Comparison of ENCODE assay signal across 19 mouse cellular contexts in genomic region chr17:35251162-35251719, GRCm38 (mm10). TPM values are rescaled to one million over a fixed set of nuclear protein-coding genes. Genes with fewer than 3 reads are reported as not detected.
DNase-seq lines count a peak whose midpoint lies in the region; ATAC-seq and TF ChIP-seq lines count a peak whose summit lies in the region.
"Had no signal": no experiment of that assay in that cellular context is flagged by ENCODE, and none has a peak within 500 bp of the region (broad histone marks: within the 10 kb centered on the region; RNA-seq: fewer than 3 reads in every experiment).

No protein-coding gene starts in this region.

- TF ChIP-seq CTCF in liver, postnatal 0 days (IDR thresholded peaks at IDR 0.05; ENCODE audit: low read depth), result no peak

- DNase-seq in cerebellum, adult 9-11 months, result peak; percentile 27
- no peak for DNase-seq in cerebellum, postnatal 36 days
- DNase-seq in A20 (ENCODE audit: low read depth, low spot score), result peak; percentile 17
- peak; percentile 48 for DNase-seq in liver, postnatal 0 days
- peak; percentile 89 for DNase-seq in lung, postnatal 25 days (ENCODE audit: low spot score)
- no peak for DNase-seq in left cerebral cortex, adult 8-10 months (ENCODE audit: low spot score in 2 of 2)
- no peak for DNase-seq in forebrain, embryonic 11.5 days (ENCODE audit: low spot score)
- DNase-seq: adrenal gland, adult 8-10 months; cerebellum, postnatal 14 days; right cerebral cortex, postnatal 14 days; thymus, postnatal 4 days had no signal

- H3K27me3 ChIP-seq in liver, postnatal 0 days (ENCODE audit: insufficient read depth, low read length), result no peaks in the 10 kb centered on the region
- H3K27me3 ChIP-seq in hindbrain, embryonic 13.5 days, result no peaks in the 10 kb centered on the region
- no peaks in the 10 kb centered on the region for H3K27me3 ChIP-seq in forebrain, embryonic 11.5 days (ENCODE audit: control insufficient read depth, insufficient read depth, low read length)
- H3K27me3 ChIP-seq: embryonic facial prominence, embryonic 12.5 days; heart, embryonic 15.5 days had no signal

- no peak overlapping the region for H3K9ac ChIP-seq in liver, postnatal 0 days (replicated peaks)
- H3K9ac ChIP-seq in hindbrain, embryonic 13.5 days, result no peak overlapping the region
- H3K9ac ChIP-seq in forebrain, embryonic 11.5 days (ENCODE audit: low read length), result no peak overlapping the region
- H3K9ac ChIP-seq: embryonic facial prominence, embryonic 12.5 days; heart, embryonic 15.5 days had no signal

- H3K4me3 ChIP-seq in liver, postnatal 0 days (ENCODE audit: low read depth, low read length), result no peak overlapping the region
- no peak overlapping the region for H3K4me3 ChIP-seq in hindbrain, embryonic 13.5 days
- no peak overlapping the region for H3K4me3 ChIP-seq in forebrain, embryonic 11.5 days (ENCODE audit: low read depth, low read length)
- H3K4me3 ChIP-seq: embryonic facial prominence, embryonic 12.5 days; heart, embryonic 15.5 days had no signal

- no peaks in the 10 kb centered on the region for H3K9me3 ChIP-seq in liver, postnatal 0 days (ENCODE audit: low read length)
- H3K9me3 ChIP-seq in hindbrain, embryonic 13.5 days, result no peaks in the 10 kb centered on the region
- H3K9me3 ChIP-seq in forebrain, embryonic 11.5 days (ENCODE audit: control insufficient read depth, low read length), result no peaks in the 10 kb centered on the region
- H3K9me3 ChIP-seq: embryonic facial prominence, embryonic 12.5 days; heart, embryonic 15.5 days; midbrain, embryonic 10.5 days had no signal

- H3K4me2 ChIP-seq in liver, postnatal 0 days (ENCODE audit: low read depth, low read length), result no peak overlapping the region
- no peak overlapping the region for H3K4me2 ChIP-seq in hindbrain, embryonic 13.5 days
- H3K4me2 ChIP-seq in forebrain, embryonic 11.5 days (ENCODE audit: low read depth, low read length, severe bottlenecking), result no peak overlapping the region
- H3K4me2 ChIP-seq: embryonic facial prominence, embryonic 12.5 days; heart, embryonic 15.5 days had no signal

- H3K36me3 ChIP-seq in liver, postnatal 0 days (replicated peaks; ENCODE audit: insufficient read depth, low read length), result peaks cover 78% of the 10 kb centered on the region
- H3K36me3 ChIP-seq in hindbrain, embryonic 13.5 days, result peaks cover 84% of the 10 kb centered on the region
- peaks cover 58% of the 10 kb centered on the region for H3K36me3 ChIP-seq in forebrain, embryonic 11.5 days (ENCODE audit: control insufficient read depth, insufficient read depth, low read length)

- TF ChIP-seq EP300 in liver, postnatal 0 days (IDR thresholded peaks at IDR 0.05; ENCODE audit: low read depth), result no peak

- 0 out of 2 replicates have a peak overlapping the region, but pooled peaks have one; percentile 22 for H3K27ac ChIP-seq in liver, postnatal 0 days (ENCODE audit: low read depth)
- H3K27ac ChIP-seq in hindbrain, embryonic 13.5 days, result no peak overlapping the region
- no peak overlapping the region for H3K27ac ChIP-seq in forebrain, embryonic 11.5 days (ENCODE audit: low read depth, low read length)
- H3K27ac ChIP-seq: embryonic facial prominence, embryonic 12.5 days; heart, embryonic 15.5 days; midbrain, embryonic 10.5 days had no signal

- 74% methylated on average over 15 of the region's 15 CpGs for WGBS in liver, postnatal 0 days (ENCODE audit: insufficient replicate concordance)
- WGBS in hindbrain, embryonic 13.5 days, result 87% methylated on average over 15 of the region's 15 CpGs
- 89% methylated on average over 15 of the region's 15 CpGs for whole genome bisulfite sequencing in forebrain, embryonic 11.5 days

- peak; percentile 76 for ATAC-seq in liver, postnatal 0 days
- ATAC-seq in hindbrain, embryonic 13.5 days (ENCODE audit: low FRiP score), result no peak
- ATAC-seq in forebrain, embryonic 11.5 days (replicated peaks; ENCODE audit: low FRiP score), result no peak

- H3K4me1 ChIP-seq in liver, postnatal 0 days (ENCODE audit: insufficient read depth), result peaks cover 4% of the 10 kb centered on the region; the same call in 1 of the 2 replicates
- H3K4me1 ChIP-seq in hindbrain, embryonic 13.5 days (replicated peaks), result peaks cover 16% of the 10 kb centered on the region
- no peaks in the 10 kb centered on the region for H3K4me1 ChIP-seq in forebrain, embryonic 11.5 days (replicated peaks; ENCODE audit: control insufficient read depth, insufficient read depth, low read length)

RNA-seq across cellular contexts. Expression of gene Ddx39b, which starts 9.7 kb away (rescaled TPM):
- polyA plus RNA-seq in liver, postnatal 0 days (2015; fragmentation: Nextera tagmentation; extraction: Ambion mirVana), result 79.6 and 87.2 TPM in 2 replicates
- 391 and 410 TPM in 2 replicates for polyA plus RNA-seq in hindbrain, embryonic 13.5 days (2015; fragmentation: Nextera tagmentation; extraction: Ambion mirVana)
- total RNA-seq in left cerebral cortex, adult 8-10 months (2022), result 100 to 1,000 TPM; 175 to 212 (median 200) TPM
- polyA plus RNA-seq in forebrain, embryonic 11.5 days (2014; fragmentation: Nextera tagmentation; extraction: Ambion mirVana), result 717 and 756 TPM in 2 replicates

RNA-seq across cellular contexts. Expression of gene H2-D1, which starts 11.3 kb away (rescaled TPM):
- 256 and 291 TPM in 2 replicates for polyA plus RNA-seq in liver, postnatal 0 days (2015; fragmentation: Nextera tagmentation; extraction: Ambion mirVana)
- polyA plus RNA-seq in hindbrain, embryonic 13.5 days (2015; fragmentation: Nextera tagmentation; extraction: Ambion mirVana), result 73.4 and 73.6 TPM in 2 replicates
- 10 to 100 TPM; 29.5 to 72.8 (median 47.5) TPM for total RNA-seq in left cerebral cortex, adult 8-10 months (2022)
- polyA plus RNA-seq in forebrain, embryonic 11.5 days (2014; fragmentation: Nextera tagmentation; extraction: Ambion mirVana), result 45.8 and 51.2 TPM in 2 replicates

RNA-seq across cellular contexts. Expression of gene Nfkbil1, which starts 15.6 kb away (rescaled TPM):
- polyA plus RNA-seq in liver, postnatal 0 days (2015; fragmentation: Nextera tagmentation; extraction: Ambion mirVana), result 4.1 and 4.4 TPM in 2 replicates
- polyA plus RNA-seq in hindbrain, embryonic 13.5 days (2015; fragmentation: Nextera tagmentation; extraction: Ambion mirVana), result 8.4 and 10.8 TPM in 2 replicates
- total RNA-seq in left cerebral cortex, adult 8-10 months (2022), result 10 to 100 TPM; 14.1 to 18.8 (median 17.1) TPM
- 4.3 and 5.5 TPM in 2 replicates for polyA plus RNA-seq in forebrain, embryonic 11.5 days (2014; fragmentation: Nextera tagmentation; extraction: Ambion mirVana)

RNA-seq across cellular contexts. Expression of gene Atp6v1g2, which starts 17.8 kb away (rescaled TPM):
- polyA plus RNA-seq in liver, postnatal 0 days (2015; fragmentation: Nextera tagmentation; extraction: Ambion mirVana), result 0.98 and 1.3 TPM in 2 replicates
- 52.4 and 54.2 TPM in 2 replicates for polyA plus RNA-seq in hindbrain, embryonic 13.5 days (2015; fragmentation: Nextera tagmentation; extraction: Ambion mirVana)
- 100 to 1,000 TPM; 552 to 589 (median 575) TPM for total RNA-seq in left cerebral cortex, adult 8-10 months (2022)
- 12.1 and 14.2 TPM in 2 replicates for polyA plus RNA-seq in forebrain, embryonic 11.5 days (2014; fragmentation: Nextera tagmentation; extraction: Ambion mirVana)

RNA-seq across cellular contexts. Expression of gene Gm16181, which starts 30.6 kb away (rescaled TPM):
- polyA plus RNA-seq in liver, postnatal 0 days (2015; fragmentation: Nextera tagmentation; extraction: Ambion mirVana), result 0.22 TPM in 2 replicates
- polyA plus RNA-seq in hindbrain, embryonic 13.5 days (2015; fragmentation: Nextera tagmentation; extraction: Ambion mirVana), result 0.57 and 0.83 TPM in 2 replicates
- not detected for total RNA-seq in left cerebral cortex, adult 8-10 months (2022)
- 0.85 TPM in 1 of 2 replicates, not detected in the other for polyA plus RNA-seq in forebrain, embryonic 11.5 days (2014; fragmentation: Nextera tagmentation; extraction: Ambion mirVana)
- total RNA-seq: adrenal gland, adult 8-10 months; layer of hippocampus, adult 18-20 months; left cerebral cortex, adult 18-20 months had no signal
- polyA plus RNA-seq: C2C12; embryonic facial prominence, embryonic 12.5 days; limb, embryonic 14.5 days had no signal

Comparison
In these comparisons a context has a peak if more than half of its experiments do, and no peak if none do; other contexts are left out.
1. DNase-seq: peak in cerebellum, adult 9-11 months (single experiment), A20 (single experiment), liver, postnatal 0 days (single experiment) and lung, postnatal 25 days (single experiment); none in cerebellum, postnatal 36 days (0 of 2), left cerebral cortex, adult 8-10 months (0 of 2) and forebrain, embryonic 11.5 days (single experiment).